Mouse (Mus musculus) testis, adult 10 weeks (tissue): ENCODE data around the gene Hist1h2br. TPM values are rescaled to one million over a fixed set of nuclear protein-coding genes. Genes with fewer than 3 reads are reported as not detected.

Source experiments
- polyA plus RNA-seq: library from polyadenylated mRNA; stranded (reverse); fragments of 350-450 nt; fragmentation: Illumina TruSeq; extraction: RNeasy Lipid Tissue Mini Kit (QIAGEN cat#74804); gene quantifications from one replicate; pipeline ENCODE4 v1.2.3, GENCODE M21; 2014; ENCODE audit warnings: low read depth, low replicate concordance

Hist1h2br gene
- polyA plus RNA-seq = 0.48 TPM

GRCm38 (mm10) chr13:21833461-21833860 is at the start of gene Hist1h2br, which contains the start of gene Hist1h2ap:
Gene Hist1h2br, plus strand, starts transcription at chr13:21833743.
Gene Hist1h2ap, minus strand, starts transcription at chr13:21833507.

GRCm38 (mm10) chr13:21786899-21787629 is 46.5 kb upstream of the Hist1h2br start, which contains the start of the genes Hist1h2an and Hist1h2bp:
Gene Hist1h2an, minus strand, starts transcription at chr13:21787218.
Gene Hist1h2bp, plus strand, starts transcription at chr13:21787461.

GRCm38 (mm10) chr13:21810073-21810472 is 23.5 kb upstream of the Hist1h2br start, which contains the start of the genes Hist1h2bq and Hist1h2ao:
Gene Hist1h2bq, minus strand, starts transcription at chr13:21810197.
Gene Hist1h2ao, plus strand, starts transcription at chr13:21810465.

GRCm38 (mm10) chr13:21811539-21811938 is 22.0 kb upstream of the Hist1h2br start, which contains the start of gene Hist1h4m:
Gene Hist1h4m, plus strand, starts transcription at chr13:21811746.

GRCm38 (mm10) chr13:21831418-21832394 is 1.8 kb upstream of the Hist1h2br start, which contains the start of gene Hist1h4n:
Gene Hist1h4n, minus strand, starts transcription at chr13:21832196.

Other genes starting within 250 kb of the Hist1h2br start
- not detected for gene Olfr1362, start 219.7 kb upstream of the Hist1h2br start, polyA plus RNA-seq
- not detected for gene Olfr11, start 191.2 kb upstream of the Hist1h2br start, polyA plus RNA-seq
- not detected for gene Olfr1361, start 170.4 kb upstream of the Hist1h2br start, polyA plus RNA-seq
- gene Olfr1360, start 156.3 kb upstream of the Hist1h2br start, polyA plus RNA-seq = not detected
- not detected for gene Olfr1359, start 135.6 kb upstream of the Hist1h2br start, polyA plus RNA-seq
- gene Hist1h2bl, start 117.6 kb upstream of the Hist1h2br start, polyA plus RNA-seq = not detected
- not detected for gene Hist1h2ai, start 117.3 kb upstream of the Hist1h2br start, polyA plus RNA-seq
- not detected for gene Hist1h3h, start 116.1 kb upstream of the Hist1h2br start, polyA plus RNA-seq
- not detected for gene Hist1h2bm, start 111.7 kb upstream of the Hist1h2br start, polyA plus RNA-seq
- not detected for gene Hist1h4j, start 98.7 kb upstream of the Hist1h2br start, polyA plus RNA-seq
- gene Hist1h4k, start 83.2 kb upstream of the Hist1h2br start, polyA plus RNA-seq = not detected
- not detected for gene Hist1h2ak, start 79.9 kb upstream of the Hist1h2br start, polyA plus RNA-seq
- gene Hist1h2bn, start 79.6 kb upstream of the Hist1h2br start, polyA plus RNA-seq = not detected
- gene Hist1h1b, start 53.1 kb upstream of the Hist1h2br start, polyA plus RNA-seq = not detected
- not detected for gene Hist1h3i, start 50.4 kb upstream of the Hist1h2br start, polyA plus RNA-seq
- gene Hist1h2an, start 46.5 kb upstream of the Hist1h2br start, polyA plus RNA-seq = not detected
- 27.9 TPM for gene Hist1h2bp, start 46.3 kb upstream of the Hist1h2br start, polyA plus RNA-seq
- not detected for gene Hist1h2bq, start 23.5 kb upstream of the Hist1h2br start, polyA plus RNA-seq
- not detected for gene Hist1h2ao, start 23.3 kb upstream of the Hist1h2br start, polyA plus RNA-seq
- gene Hist1h4m, start 22.0 kb upstream of the Hist1h2br start, polyA plus RNA-seq = not detected
- not detected for gene Hist1h4n, start 1.5 kb upstream of the Hist1h2br start, polyA plus RNA-seq
- not detected for gene Hist1h2ap, start 236 bp upstream of the Hist1h2br start, polyA plus RNA-seq
- 25.6 TPM for gene Zfp184, start 111.4 kb downstream of the Hist1h2br start, polyA plus RNA-seq
- gene Pom121l2, start 147.5 kb downstream of the Hist1h2br start, polyA plus RNA-seq = 85.0 TPM
- 0.14 TPM for gene Prss16, start 176.0 kb downstream of the Hist1h2br start, polyA plus RNA-seq
- not detected for gene Hist1h2ah, start 201.8 kb downstream of the Hist1h2br start, polyA plus RNA-seq
- gene Hist1h2bk, start 202.1 kb downstream of the Hist1h2br start, polyA plus RNA-seq = not detected
- gene Hist1h4i, start 207.6 kb downstream of the Hist1h2br start, polyA plus RNA-seq = 0.99 TPM
- not detected for gene Hist1h2ag, start 209.2 kb downstream of the Hist1h2br start, polyA plus RNA-seq
- not detected for gene Hist1h2bj, start 209.5 kb downstream of the Hist1h2br start, polyA plus RNA-seq